ENCODE assay signal across 9 mouse cellular contexts in genomic region chr2:12325417-12325816, GRCm38 (mm10). TPM values are rescaled to one million over a fixed set of nuclear protein-coding genes. Genes with fewer than 3 reads are reported as not detected.
DNase-seq lines count a peak whose midpoint lies in the region; ATAC-seq lines count a peak whose summit lies in the region.
"Had no signal": no experiment of that assay in that cellular context is flagged by ENCODE, and none has a peak within 500 bp of the region (broad histone marks: within the 10 kb centered on the region; RNA-seq: fewer than 3 reads in every experiment).

No protein-coding gene starts in this region.

- H3K4me2 ChIP-seq in hindbrain, embryonic 12.5 days (replicated peaks) = no peak overlapping the region

- DNase-seq in ovary, postnatal 36 days (ENCODE audit: low spot score) = peak; percentile 21
- no peak for DNase-seq in ovary, postnatal 14 days (ENCODE audit: low spot score)
- peak; percentile 29 to 77 for DNase-seq in gastrocnemius, postnatal 4 days (ENCODE audit: low spot score in 2 of 2)
- DNase-seq in layer of hippocampus, adult 9-11 months = peak; percentile 87
- DNase-seq in urinary bladder, postnatal 36 days (ENCODE audit: low spot score in 2 of 2) = peak; percentile 21 to 68
- DNase-seq in right cerebral cortex, adult 2 months (ENCODE audit: low spot score in 2 of 2) = no peak

- no peak overlapping the region for H3K4me3 ChIP-seq in hindbrain, embryonic 12.5 days

- H3K9ac ChIP-seq in hindbrain, embryonic 12.5 days = no peak overlapping the region

- no peaks in the 10 kb centered on the region for H3K27me3 ChIP-seq in hindbrain, embryonic 12.5 days

- ATAC-seq in frontal cortex, adult (ENCODE audit: low TSS enrichment) = no peak
- ATAC-seq in hindbrain, embryonic 12.5 days (ENCODE audit: low FRiP score) = no peak
- ATAC-seq: forebrain, embryonic 14.5 days had no signal

- H3K27ac ChIP-seq in hindbrain, embryonic 12.5 days = no peak overlapping the region

- H3K36me3 ChIP-seq in hindbrain, embryonic 12.5 days = no peaks in the 10 kb centered on the region

- peaks cover 21% of the 10 kb centered on the region for H3K4me1 ChIP-seq in hindbrain, embryonic 12.5 days

- no peaks in the 10 kb centered on the region for H3K9me3 ChIP-seq in hindbrain, embryonic 12.5 days (replicated peaks)

- WGBS in hindbrain, embryonic 12.5 days = 91% methylated on average over 6 of the region's 6 CpGs

RNA-seq across cellular contexts. Expression of gene Itga8, which starts 23.7 kb away (rescaled TPM):
- total RNA-seq in gastrocnemius, postnatal 4 days (2021) = 10 to 100 TPM; 11.3 to 13.1 TPM
- polyA plus RNA-seq in hindbrain, embryonic 12.5 days (2016; fragmentation: Nextera tagmentation; extraction: Ambion mirVana) = 4.8 and 5.0 TPM in 2 replicates

Comparison
In these comparisons a context has a peak if more than half of its experiments do, and no peak if none do; other contexts are left out.
1. DNase-seq: peak in ovary, postnatal 36 days (single experiment), gastrocnemius, postnatal 4 days (2 of 2), layer of hippocampus, adult 9-11 months (single experiment) and urinary bladder, postnatal 36 days (2 of 2); none in ovary, postnatal 14 days (single experiment) and right cerebral cortex, adult 2 months (0 of 2).